Mouse (Mus musculus) heart, embryonic 15.5 days (tissue): ENCODE measurements around the gene Armc2. TPM values are rescaled to one million over a fixed set of nuclear protein-coding genes. Genes with fewer than 3 reads are reported as not detected.

Source experiments
- polyA plus RNA-seq: library from polyadenylated mRNA; unstranded; fragments of >200 nt; fragmentation: Nextera tagmentation; extraction: Ambion mirVana; gene quantifications from 2 replicates; pipeline ENCODE4 v1.2.1, GENCODE M21; 2015

The Armc2 gene
- polyA plus RNA-seq, 1 experiment from 2014 or later: 2.3 TPM

Other genes starting within 250 kb of the Armc2 start
- gene Cep57l1, start 208.6 kb downstream of the Armc2 start, polyA plus RNA-seq: 20.0 and 20.4 TPM in 2 replicates
- gene Sesn1, start 208.5 kb downstream of the Armc2 start, polyA plus RNA-seq: 36.7 and 40.2 TPM in 2 replicates